Mouse (Mus musculus): Measurements from ENCODE around the gene Hsh2d.

Hsh2d gene

GRCm38 (mm10) chr8:72189417-72190214 lies at the start of gene Hsh2d:
Gene Hsh2d, plus strand, starts transcription at chr8:72189638.
- peak; percentile 71 for DNase-seq (ENCODE audit: low read depth, low spot score)

GRCm38 (mm10) chr8:72143256-72143824 lies 46.1 kb upstream of the Hsh2d start:
- DNase-seq (ENCODE audit: low read depth, low spot score): no peak

DNA sequence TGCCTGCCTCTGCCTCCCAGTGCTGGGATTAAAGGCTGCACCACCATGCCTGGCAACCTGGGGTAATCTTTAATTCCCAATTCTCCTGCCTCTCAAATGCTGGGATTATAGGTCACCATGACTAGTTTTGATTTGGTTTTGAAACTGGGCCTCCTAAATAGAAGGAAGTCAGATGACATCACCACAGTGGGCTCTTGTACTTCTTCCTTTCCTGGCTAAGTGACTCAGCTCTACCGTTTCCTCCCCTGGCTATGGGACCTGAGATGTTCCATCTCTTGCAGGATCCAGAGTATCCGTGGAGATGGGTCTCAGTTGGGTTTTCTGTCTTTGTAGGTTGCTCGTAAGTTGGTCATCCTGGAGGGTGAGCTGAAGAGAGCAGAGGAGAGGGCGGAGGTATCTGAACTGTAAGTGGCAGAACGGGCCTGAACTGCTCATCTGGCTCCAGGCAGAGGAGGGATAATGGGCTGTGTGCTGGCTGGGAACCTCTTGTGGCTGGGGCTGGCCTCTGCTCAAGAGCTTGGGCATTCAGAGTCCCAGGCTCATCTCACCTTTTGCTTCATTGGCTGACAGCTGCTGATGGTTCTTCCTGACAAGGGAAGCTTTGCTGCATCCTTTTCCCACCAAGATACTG lies 45.0 kb upstream of the Hsh2d start:
- DNase-seq (ENCODE audit: low read depth, low spot score): no peak

GRCm38 (mm10) chr8:72145511-72145910 lies 43.9 kb upstream of the Hsh2d start:
- no peak for DNase-seq (ENCODE audit: low read depth, low spot score)

GRCm38 (mm10) chr8:72146056-72146455 lies 43.4 kb upstream of the Hsh2d start:
- no peak for DNase-seq (ENCODE audit: low read depth, low spot score)

DNA sequence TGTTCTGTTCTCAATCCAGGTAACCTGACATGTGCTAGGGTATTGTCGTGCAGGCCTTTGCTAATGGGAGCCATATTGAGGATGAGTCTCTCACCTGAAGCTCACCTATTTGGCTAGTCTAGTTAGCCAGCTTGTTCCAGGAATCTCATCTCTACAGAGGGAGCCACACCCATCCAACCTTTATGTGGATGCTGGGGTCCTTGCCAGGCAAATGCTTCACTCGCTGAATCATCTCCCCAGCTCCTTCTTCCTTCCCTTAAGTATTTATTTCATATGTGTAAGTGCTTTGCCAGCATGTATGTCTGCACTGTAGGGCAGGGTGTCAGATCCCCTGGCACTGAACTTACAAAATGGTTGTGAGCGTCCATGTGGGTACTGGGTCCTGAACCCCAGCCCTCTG lies 42.9 kb upstream of the Hsh2d start:
- DNase-seq (ENCODE audit: low read depth, low spot score): no peak

DNA sequence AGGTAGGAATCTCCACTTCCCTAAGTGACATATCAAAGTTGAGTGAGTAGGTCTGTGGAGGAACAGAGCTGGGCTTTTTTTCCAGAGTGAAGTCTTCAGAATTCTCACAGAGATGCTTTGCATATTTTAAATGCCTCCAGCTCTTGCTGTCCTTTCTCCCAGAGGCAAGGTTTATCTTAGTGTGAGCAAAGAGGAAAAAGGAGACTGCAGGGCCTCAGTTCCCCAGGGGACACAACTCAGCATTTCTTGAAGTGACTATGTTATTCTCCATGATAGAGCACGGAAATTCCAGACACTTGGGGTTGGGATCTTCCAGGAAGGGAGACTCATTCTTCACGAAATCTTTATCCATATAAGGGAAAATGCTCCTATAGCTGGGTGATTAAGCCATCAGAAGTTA lies 42.2 kb upstream of the Hsh2d start:
- DNase-seq (ENCODE audit: low read depth, low spot score): no peak

DNA sequence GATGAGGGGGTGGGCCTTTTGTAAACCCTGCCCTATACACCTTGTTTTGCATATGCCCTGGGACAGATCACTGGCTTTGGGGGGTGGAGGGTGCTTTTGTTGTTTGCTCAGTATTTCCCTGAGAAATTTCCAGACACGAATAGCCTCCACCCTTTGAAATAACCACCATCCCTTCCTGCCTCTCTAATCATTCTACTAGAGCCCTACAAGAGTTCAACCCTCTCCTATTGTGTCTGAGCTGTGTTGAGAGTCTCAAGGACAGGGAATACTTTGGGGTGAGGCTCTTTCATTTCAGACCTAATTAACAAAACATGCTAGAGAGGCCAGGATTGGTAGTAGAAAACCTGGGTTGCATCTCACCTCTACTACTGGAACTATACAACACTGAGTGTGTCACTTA lies 40.4 kb upstream of the Hsh2d start:
- DNase-seq (ENCODE audit: low read depth, low spot score): peak; percentile 40

GRCm38 (mm10) chr8:72151418-72152078 lies 37.9 kb upstream of the Hsh2d start:
- no peak for DNase-seq (ENCODE audit: low read depth, low spot score)

DNA sequence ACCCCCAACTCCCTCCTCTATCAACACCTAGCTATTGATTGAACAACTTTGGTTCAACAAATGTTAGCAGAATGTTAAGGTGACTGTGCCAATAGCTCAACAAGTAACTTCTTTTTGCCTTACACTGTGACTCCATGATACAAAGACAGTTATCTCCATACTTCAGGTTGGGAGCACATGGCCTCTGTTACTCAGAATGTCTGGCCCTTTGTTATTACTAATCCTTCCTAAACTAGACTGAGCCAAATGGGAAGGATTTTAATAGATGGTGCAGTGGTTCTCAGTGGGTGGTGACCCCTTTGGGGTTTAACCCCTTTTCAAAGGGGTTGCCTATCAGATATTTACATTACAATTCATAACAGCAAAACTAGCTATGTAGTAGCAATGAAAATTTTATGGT lies 36.1 kb upstream of the Hsh2d start:
- DNase-seq (ENCODE audit: low read depth, low spot score): no peak

DNA sequence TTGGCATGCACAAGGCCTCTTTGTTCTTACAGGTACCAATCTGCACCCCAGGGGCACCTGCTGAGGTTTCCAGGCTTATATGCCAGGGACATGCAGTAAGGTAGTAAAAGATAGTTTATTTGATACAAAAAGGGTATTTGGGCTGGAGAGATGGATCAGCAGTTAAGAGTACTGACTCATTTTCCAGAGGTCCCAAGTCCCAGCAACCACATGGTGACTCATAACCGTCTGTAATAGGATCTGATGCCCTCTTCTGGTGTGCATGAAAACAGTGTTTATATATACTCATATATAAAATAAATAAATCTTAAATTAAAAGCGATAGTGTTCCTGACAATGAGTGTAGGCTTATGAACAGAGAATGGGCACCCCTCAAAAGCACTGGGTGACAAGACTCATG lies 31.3 kb upstream of the Hsh2d start:
- no peak for DNase-seq (ENCODE audit: low read depth, low spot score)

DNA sequence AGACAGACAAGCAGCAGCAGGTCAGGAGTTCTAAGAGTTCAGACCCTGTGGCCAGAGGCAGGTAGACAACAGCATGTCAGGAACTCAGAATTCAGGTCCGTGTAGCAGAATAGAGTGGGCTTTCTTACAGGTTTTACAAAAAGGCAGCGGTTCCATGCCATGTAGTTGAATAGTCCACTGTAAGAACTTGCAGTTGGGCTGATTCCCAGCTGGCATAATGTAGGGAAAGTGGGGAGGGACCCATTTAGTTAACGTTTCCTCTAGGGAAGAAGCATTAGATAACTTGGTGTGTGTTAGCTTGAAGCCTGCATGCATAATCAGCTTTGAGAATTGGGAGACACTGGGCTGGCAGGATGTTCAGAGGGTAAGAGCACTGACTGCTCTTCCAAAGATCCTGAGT lies 30.7 kb upstream of the Hsh2d start:
- no peak for DNase-seq (ENCODE audit: low read depth, low spot score)

DNA sequence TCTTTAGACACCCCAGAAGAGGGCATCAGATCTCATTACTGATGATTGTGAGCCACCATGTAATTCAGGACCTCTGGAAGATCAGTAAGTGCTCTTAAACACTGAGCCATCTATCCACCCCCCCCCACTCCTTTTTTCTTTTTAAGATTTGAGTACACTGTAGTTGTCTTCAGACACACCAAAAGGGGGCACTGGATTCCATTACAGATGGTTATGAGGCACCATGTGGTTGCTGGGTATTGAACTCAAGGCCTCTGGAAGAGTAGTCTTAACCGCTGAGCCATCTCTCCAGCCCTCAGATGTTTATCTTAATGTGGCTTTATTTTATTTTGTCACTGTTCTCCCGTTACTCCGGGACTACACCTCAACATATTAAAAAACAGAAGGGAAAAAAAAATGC lies 29.4 kb upstream of the Hsh2d start:
- DNase-seq (ENCODE audit: low read depth, low spot score): no peak

DNA sequence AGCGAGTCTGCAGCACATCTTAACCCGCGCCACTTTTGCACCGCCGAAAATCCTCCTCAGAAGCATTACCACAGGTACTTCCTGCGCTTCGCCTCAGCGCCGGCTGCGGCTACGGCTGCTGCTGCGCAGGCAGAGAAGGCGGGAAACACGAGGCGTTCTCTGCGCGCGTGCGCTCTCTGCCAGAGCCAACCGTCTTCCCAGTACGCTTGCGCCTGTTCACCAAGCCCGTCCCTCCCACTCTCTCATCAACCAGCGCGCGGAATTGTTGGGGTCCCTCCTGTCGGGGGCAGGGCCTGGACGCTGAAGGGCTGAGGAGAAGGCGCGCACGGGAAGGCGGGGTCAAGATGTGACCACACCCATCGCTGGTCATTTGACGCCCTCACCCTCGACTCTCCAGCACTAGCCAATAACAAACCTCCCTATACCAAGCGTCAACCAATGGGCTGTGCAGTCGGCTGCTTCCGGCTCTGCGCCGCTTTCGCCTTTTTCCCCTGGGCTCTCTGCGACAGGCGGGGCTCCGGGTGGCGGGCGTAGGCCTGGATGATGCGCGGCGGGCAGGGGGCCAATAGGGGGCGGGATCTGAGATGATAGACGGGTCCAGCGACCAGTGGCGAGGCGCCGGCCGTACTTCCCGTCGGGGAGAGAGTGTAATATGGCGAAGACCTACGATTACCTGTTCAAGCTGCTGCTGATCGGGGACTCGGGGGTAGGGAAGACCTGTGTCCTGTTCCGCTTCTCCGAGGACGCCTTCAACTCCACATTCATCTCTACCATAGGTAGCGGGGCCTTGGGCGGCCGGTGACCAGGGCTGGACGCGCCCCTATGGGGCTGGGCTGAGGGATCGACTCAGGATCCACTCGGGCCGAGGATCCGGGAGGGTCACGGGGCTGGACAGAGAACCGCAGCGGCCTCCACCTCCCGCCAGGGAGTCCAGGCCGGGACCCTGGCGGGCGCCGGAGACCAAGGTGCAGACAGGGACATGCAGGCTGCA lies 28.4 kb upstream of the Hsh2d start, which contains the start of gene Rab8a:
TSS of gene Rab8a (plus strand) at position 494 of the 991 bp plus-strand sequence.
- peak; percentile 100 for DNase-seq (ENCODE audit: low read depth, low spot score)

GRCm38 (mm10) chr8:72162821-72163220 lies 26.6 kb upstream of the Hsh2d start:
- no peak for DNase-seq (ENCODE audit: low read depth, low spot score)

DNA sequence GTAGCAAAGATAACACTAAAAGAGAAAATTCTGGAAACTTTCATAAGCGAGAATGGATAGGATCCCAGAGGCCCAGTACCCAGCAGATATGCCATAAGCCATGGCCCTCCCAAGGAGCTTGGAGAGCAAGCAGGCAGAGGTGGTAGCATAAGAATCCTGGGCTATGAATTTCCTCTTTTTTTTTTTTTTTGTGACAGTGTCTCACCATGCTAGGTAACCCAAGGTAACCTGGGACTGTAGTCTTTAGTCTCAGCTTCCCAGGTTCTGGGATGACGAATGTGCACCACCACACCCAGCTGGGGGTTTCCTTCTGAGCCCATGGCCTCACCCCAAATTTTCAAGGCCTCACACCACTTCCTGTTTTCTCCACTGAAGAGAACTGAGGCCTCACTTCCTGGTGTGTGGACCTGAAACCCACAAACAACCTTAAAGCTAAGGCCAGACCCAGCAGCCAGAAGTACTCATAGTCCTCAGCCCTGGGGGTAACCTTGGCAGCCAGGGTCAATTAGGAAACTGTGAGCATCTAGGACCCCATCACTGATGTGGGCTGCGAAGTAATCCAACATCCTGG lies 20.3 kb upstream of the Hsh2d start:
- DNase-seq (ENCODE audit: low read depth, low spot score): no peak

DNA sequence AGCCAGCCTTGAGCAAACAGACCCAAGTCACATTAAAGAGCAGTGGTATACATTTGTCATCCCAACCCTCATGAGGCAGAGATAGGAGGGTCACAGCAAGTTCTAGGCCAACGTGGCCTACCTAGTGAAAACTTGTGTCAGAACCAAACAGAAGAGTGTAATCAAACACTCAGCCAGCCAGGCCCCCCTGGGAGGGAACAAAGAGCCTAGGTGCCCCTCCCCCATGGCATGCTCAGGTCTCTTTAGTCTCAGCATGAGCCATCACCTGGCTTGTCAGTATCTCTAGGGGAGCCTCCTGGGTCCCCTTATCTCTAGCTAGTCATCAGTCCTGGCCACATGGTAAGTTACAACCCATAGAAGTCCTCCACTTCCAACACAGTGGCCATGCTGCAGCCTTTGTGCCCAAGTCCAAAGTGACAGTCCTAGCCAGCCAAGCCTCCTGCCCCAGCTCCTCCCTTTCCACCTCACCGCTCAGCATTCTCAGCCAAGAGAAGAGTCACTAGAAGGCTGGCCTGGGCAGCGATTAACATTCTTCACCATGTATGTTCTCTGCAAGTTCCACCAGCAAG lies 19.7 kb upstream of the Hsh2d start:
- no peak for DNase-seq (ENCODE audit: low read depth, low spot score)

DNA sequence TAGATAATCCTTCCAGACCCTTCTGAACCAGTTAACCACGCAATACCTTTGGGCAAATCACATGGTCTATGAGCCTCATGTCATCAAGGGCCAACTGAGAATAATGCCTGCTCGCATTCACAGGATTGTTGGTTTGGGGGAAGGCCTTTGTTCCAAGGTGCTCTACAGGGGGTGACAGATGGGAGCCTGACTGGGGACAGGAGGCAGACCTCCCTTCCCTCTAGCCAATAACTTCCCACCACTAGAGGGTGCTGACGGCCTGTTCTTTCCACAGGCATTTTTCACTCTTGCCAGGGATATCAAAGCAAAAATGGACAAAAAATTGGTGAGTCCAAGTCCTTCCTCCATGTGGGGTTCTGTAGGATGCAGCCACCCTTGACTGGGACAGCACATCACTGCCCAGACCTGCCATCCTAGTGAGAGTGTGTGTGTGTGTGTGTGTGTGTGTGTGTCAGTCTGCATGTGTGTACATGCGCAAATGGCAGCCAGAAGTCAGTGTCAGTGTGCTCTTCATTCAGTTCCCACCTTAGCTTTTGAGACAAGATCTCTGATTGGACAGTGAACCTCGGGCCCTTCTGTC lies 12.0 kb upstream of the Hsh2d start:
- peak; percentile 72 for DNase-seq (ENCODE audit: low read depth, low spot score)

DNA sequence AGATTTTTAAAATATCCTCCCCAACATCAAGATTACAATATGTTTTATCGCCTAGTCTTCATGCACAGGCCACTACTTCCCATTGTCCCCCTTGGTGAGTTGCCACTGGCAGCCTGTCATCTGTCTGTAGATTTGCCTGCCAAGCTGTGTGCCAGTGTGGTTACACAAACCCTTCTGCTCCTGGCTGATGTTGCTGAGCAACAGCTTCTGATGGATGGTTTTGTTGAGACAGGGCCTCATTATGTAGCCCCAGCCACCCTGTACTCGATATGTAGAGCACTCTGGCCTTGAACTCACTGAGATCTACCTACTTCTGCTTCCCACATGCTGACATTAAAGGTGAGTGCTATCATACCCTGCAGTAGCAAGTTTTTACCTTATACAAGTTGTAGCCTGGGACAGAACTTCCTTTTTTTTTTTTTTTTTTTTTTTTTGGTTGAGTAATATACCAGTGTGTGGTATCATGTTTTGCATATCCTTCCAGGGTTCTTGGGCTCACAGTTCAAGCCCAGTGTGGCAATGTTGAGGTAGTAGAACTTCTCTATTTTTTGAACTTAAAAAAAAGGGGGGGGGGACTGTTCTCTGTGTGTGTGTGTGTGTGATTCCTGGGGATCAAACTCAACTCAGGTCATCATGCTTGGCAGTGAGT lies 5.8 kb upstream of the Hsh2d start:
- DNase-seq (ENCODE audit: low read depth, low spot score): no peak

Data from ZHBTc4 (cell line).